Mouse (Mus musculus) regulatory T cell (primary cell): ENCODE data around the gene Gm3045.

ENCODE experiments used
- in situ Hi-C: fragments of 300-600 bp; cut with MboI, MseI; formaldehyde crosslinking; loops from one replicate; pipeline ENCODE4 v1.15.1; 2025; ENCODE audit warnings: high pct_unique_total_duplicates

The Gm3045 gene

DNA sequence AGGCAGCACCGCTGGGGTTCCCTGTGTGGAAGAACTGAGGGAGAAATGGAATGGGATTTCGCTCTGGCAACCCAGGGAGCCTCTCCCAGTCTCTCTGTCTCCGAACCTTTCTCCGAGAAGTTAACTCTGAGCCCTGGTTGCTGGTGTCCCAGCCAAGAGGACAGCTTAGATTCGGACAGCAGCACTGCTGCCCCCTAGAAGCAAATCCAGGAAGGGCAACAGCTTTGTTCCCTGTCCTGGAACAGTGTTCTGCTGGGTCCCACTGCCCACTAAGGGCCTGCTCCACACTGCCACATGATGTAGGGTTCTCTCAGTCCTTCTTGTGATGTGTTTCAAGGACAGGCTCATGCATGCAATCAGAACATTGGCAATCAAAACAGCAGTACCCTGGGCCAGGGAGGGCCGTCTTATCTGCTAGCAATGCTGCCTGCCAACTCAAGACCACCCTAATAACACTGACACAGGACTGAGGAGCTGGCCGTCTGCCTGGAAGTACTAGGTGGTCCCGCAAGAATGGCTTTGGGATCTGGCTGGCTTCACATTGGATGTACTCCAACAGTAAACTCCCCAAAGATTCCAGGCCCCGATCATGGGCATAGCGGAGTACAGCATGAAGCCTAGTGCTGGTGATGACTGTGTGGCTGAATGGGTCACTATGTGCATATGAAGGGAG, 9.4 kb downstream of the Gm3045 start:
- in situ Hi-C loops, result no loop called here

DNA sequence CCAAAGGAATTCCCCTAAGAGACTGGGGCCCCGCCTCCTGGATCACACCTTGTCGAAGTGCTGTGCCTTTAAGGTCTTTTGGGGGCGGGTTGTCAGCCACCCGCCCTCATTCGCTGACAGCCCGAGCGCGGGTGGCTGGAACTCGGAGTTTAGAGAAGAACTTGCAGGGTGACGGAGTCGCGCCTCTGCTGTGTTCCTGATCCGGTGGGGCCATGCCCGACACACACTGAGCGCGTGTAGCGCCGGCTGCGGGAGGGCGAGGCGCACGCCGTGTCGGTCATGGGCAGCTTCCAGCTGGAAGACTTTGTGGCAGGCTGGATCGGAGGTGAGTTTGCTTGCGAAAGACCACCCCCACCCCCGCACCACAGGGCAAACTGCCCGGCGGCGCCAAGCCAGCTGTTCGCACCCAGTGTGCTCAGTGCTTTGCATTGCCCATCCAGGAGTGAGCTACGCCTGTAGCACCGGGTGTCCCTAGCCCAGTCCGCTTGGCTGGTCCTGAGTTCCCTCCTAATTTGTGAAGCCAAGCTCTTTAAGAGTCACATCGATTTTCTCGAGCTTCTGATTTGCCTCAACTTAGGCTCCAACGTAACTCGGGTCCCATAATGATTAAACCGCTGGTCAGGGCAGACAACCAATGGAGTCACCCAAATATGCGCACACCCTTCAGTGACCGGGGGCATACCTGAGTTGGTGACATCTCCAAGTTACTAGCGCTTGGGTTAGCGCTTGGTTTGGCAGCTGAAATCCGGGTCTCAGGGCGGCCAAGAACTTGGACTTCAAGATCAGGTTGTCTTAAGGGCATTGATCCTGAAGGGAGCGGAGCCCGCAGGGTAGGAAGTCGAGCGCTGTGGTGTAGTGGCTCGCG, 12.0 kb downstream of the Gm3045 start, which contains the start of gene Slc25a48:
Slc25a48 (plus strand) TSS at position 145 of the 865 bp plus-strand sequence.
- in situ Hi-C loops, result no loop called here

DNA sequence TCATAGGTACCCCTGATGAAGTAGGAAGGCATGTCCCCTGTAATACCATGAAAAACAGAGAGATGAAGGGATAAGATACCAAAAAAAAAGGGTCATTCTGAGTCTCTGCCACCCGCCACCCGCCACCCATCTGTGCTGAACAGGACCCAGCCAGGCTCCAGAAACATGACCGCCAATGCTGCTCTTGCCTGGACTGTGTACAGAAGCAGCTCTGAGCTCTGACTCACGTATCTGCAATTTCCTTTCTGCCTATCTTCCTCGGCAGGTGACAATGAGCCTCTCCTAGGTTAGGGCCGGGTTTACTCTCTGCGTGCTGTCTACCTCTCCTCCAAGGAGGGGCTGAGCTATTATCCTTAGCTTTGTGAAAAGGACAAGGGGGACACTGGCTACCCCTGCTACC, 17.0 kb downstream of the Gm3045 start:
- in situ Hi-C loops, result no loop called here

DNA sequence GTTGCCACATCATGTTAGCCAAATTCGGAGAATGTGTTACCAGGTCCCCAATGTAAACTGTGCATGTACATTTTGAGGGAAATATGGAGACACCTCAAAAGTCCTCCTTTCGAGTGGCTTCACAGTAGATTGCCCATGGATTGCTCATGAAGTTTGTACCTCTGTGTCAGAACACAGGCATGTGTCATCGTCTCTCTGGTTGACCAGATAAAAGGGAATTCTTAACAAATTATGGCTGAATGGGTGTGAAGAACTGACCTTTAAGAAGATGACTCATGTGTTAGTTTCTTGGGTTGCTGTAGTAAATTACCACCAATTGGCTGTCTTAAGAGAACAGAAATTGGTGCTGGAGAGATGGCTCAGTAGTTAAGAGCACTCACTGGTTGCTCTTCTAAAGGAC, 17.7 kb downstream of the Gm3045 start:
- in situ Hi-C loops, result no loop called here

DNA sequence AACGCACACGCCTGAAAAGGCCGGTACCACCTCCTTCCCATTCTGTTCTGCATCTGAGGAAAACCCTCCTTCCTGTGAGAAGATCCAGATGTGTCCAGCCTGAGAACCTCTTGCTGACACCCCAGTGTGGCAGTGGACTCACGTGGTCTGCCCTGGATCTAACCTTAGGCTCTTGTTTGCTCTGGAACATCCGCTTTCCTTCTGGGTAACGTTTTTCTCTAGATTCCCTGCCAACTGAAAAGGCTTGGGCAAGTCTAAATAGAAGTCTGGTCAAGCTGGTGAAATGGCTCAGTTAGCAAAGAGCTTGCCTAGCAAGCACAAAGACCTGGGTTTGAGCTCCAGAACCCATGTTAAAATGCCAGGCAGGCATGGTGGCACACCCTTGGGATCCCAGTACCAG, 18.6 kb downstream of the Gm3045 start:
- in situ Hi-C loops, result no loop called here

DNA sequence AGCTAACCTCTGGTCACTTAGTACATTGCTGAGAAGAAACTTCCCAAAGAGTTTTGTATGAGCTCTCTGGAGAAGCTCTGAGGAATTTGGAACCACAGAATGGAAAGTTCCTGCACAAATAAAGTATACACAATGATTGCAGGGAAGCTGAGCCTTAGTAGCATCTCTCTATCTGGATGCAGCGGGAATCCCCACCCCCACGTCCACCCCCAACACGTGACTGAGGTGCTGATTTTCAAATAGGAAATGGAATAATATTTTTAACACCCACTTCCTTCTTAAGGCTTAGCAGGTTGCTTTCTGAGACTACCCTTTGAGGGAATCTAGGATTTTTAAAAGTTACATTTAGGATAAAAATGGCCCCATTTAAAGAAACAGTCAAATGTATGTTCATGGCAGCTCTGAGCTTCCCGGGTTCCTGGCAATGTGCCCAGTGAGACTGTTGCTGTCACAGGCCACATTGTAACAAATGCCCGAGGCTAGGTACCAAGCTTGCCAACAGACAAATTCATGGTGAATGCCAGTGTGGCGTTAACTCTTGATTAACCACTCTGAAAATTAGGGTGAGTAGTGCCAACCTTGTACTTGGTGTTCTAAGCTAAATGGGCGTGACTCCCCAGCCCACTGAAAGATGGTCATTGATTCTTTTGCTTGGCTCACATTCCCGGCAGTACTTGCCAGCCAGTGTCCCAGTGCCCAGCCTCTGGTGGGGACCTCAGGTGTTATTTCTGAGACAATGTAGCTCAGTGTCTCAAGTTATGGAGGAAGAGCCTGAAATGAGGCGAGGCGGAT, 23.0 kb downstream of the Gm3045 start:
- in situ Hi-C loops, result loop anchor here (25.0 kb wide), 1 partner anchor 813 kb away; no protein-coding TSS in a partner anchor

DNA sequence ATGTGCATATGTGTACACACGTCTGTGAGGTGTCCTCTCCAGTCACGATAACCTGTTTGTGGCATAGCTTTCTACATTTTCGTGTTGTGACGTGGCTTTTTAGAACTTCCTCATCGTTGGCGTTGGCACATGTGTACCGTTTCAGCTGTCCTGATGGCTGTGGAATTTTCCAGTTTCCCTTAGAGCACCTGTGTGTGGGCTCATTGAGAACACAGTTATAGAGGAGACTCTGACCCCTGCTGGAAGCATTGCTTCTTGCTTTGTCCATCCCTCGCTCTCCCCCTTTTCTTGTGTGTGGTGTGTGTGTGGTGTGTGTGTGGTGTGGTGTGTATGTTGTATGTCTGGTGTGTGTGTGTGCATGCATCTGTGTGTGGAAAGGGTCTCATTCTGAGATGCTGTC, 23.6 kb downstream of the Gm3045 start:
- in situ Hi-C loops, result loop anchor here (25.0 kb wide), 1 partner anchor 812 kb away; no protein-coding TSS in a partner anchor

DNA sequence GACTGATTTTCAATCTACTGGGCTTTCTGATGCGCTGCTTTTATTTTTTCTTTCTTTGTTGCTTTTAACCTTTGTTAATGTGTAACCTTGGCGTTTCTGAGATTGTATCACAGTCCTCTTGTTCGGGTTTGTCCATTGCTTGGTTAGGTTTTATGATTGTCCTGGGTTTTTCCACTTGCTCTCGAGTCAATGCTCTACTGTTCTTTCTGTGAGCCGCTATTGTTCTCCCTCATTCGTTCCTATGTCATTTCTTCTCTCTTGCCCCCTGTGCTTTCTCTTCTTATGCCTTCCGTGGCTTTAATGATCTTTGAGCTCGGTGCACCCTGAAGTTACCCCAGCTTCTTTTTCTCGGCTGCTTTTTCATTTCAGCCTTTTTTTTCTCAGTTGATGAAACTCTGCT, 31.6 kb downstream of the Gm3045 start:
- in situ Hi-C loops, result loop anchor here (25.0 kb wide), 1 partner anchor 804 kb away; no protein-coding TSS in a partner anchor

DNA sequence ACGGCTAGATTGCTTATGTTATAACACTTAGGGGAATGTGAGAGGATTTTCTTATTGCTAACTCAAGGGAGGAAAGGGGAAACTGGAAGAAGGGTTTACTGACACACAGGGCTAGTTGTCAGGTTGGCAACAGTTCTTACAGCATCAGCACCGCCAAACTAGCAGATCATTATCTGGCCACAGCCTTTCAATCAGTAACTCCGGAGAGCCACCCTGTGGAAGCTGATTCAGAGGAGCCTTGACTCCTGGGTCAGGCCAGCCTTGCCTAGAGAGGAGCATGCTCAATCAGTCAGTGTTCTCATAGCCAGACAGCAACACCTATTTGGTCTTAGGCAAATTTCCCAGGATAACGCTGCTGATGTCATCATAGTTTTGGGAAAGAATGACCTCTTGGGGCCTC, 35.1 kb downstream of the Gm3045 start:
- in situ Hi-C loops, result loop anchor here (25.0 kb wide), 1 partner anchor 801 kb away; no protein-coding TSS in a partner anchor

DNA sequence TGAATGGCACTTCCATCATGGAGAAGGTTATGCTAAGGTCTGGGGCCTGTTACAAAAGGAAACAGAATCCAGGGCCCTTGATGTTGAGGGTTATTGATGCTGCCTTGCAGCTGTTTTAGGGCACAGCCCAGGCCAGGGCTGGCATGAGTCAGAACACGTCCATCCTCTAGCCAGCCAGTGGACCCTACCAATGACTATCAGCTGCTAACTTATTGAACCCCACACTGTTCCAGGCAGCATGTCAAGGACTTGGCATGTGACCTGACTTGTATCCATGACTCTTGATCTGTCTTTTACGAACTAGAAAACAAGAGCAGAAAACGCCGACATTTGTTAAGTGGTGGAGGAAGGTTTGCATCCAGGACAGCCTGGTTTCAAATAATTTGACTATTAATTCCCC, 36.4 kb downstream of the Gm3045 start:
- in situ Hi-C loops, result loop anchor here (25.0 kb wide), 1 partner anchor 800 kb away; no protein-coding TSS in a partner anchor

DNA sequence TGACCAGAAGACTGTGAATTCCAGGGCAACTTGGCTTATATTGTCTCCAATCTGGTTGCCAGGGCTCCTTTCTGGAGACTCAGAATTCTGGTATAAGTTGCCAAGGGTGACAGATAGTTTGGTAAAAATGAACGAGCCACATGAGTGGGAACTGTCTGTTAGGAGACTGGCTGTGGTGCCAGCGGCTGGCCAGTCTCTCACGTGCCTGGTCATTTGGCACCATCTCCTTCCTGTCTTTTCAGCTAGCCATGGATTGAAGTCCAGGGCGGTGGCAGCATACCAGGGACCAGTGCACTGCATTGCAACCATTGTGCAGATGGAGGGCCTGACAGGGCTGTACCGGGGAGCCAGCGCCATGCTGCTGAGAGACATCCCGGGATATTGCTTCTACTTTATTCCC, 36.9 kb downstream of the Gm3045 start:
- in situ Hi-C loops, result loop anchor here (25.0 kb wide), 1 partner anchor 799 kb away; no protein-coding TSS in a partner anchor

DNA sequence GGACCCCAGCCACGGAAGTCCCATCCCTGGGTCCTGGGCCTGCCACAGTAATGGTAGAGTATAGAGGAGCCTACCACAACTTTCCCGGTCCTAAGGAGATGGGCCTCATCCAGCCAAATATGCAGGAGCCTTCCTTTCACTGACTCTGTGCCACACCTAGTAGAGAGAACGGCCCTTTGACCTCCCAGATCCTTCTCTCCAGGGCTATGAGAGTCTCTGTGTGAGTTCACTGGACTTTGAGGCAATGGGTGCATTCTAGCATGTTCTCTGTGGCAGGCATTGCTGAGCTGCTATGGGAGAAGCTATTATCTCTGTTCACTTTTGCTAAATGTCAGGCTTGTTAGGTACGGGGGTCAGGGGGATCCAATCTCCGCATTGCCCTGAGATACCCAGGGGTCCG, 37.4 kb downstream of the Gm3045 start:
- in situ Hi-C loops, result loop anchor here (25.0 kb wide), 1 partner anchor 799 kb away; no protein-coding TSS in a partner anchor

DNA sequence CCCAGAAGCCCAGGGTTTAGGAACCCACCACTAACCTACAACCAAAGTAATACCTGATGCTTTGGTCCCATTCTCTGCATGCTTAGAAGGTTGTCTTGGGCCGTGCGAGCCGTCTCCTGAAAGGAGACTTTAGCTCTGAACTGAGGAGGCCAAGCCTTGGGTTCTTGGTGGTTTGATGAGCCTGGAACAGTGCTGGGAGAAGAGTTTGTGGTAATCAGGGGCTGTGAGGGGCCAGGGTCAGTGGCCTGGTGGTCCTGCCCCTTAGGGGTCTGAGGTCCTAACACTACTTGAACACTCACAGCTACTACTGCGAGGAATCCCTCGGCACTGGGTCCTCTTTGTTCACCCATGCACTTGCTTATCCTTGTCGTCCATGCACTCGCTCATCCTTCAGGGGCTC, 41.4 kb downstream of the Gm3045 start:
- in situ Hi-C loops, result loop anchor here (25.0 kb wide), 1 partner anchor 795 kb away; no protein-coding TSS in a partner anchor

DNA sequence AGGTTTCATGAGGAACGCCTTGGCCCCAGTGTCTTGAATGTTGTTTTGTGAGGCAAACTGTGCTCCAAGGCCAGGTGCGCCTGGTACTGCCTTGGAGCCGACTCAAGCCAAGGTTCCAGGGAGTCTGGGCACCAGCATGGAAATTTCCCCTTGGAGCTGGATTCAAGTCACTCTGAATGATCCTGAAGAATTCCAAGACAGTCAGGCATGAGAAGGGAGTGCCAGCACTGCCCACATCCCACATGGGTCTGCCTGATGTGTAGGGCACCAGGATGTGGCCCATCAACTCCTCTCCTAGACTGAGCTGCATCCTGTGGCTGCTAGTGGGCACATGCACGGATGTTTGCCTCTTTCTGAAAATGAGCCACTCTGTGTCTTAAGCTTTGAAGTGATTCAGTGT, 42.1 kb downstream of the Gm3045 start:
- in situ Hi-C loops, result loop anchor here (25.0 kb wide), 1 partner anchor 794 kb away; no protein-coding TSS in a partner anchor

DNA sequence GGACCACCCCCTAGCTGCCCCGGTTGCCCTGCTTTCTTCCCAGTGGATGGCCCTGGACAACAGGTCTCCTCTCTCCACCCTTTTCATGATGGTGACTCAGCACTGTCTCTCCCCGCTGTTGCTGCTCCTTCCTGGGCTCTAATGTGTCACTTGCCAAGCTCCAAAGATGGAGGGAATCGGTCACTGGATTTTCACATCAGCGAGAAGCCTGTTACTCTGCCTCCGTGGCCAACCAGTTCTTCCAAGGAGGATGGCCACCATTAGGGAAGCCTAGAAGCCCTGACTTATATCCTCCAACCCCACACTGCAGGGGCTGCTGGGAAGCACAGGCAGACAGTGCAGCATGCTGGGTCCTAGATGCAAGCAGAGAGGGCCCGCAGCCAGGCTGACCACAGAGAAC, 44.8 kb downstream of the Gm3045 start:
- in situ Hi-C loops, result loop anchor here (5.0 to 25.0 kb wide), 4 partner anchors 81 to 791 kb away; partner anchors contain the start of gene Gm45623

DNA sequence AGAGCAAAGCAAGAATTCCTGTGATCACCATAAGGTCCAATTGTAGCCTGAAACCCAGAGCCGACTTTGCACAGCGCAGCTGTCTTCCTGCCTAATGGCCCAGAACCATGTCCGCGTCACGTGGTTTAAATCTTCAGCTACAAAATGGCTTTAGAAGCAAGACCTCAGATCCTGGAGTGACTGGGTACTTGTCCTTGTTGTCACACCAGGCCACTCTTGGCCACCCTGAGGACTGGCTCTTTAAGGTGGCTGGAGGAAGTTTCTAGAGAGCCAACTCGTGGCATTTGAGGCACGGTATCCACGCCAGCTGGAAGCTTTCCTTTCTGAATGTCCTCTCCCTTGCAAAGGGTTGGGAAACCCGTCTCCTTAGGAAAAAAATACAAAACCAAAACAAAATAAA, 45.6 kb downstream of the Gm3045 start:
- in situ Hi-C loops, result loop anchor here (5.0 to 25.0 kb wide), 4 partner anchors 80 to 790 kb away; partner anchors contain the start of gene Gm45623

DNA sequence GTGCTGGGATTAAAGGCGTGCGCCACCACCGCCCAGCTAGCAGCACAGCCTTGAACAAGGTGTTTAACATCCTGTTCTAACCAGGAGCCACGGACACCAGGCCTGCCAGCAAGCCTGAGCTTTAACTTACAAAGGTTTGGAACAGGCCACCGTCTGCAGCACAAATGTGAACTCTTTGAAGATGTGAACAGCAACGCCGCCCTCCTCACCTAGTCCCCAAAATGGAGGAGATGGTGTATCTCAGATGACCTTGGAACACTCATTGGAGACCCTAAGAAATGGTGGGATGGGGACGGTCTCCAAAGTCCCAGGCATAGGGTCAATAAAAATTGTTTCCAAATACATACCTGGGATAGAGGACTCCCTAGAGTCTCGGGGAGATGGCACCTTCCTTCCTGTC, 46.3 kb downstream of the Gm3045 start:
- in situ Hi-C loops, result loop anchor here (5.0 to 25.0 kb wide), 4 partner anchors 80 to 790 kb away; partner anchors contain the start of gene Gm45623

DNA sequence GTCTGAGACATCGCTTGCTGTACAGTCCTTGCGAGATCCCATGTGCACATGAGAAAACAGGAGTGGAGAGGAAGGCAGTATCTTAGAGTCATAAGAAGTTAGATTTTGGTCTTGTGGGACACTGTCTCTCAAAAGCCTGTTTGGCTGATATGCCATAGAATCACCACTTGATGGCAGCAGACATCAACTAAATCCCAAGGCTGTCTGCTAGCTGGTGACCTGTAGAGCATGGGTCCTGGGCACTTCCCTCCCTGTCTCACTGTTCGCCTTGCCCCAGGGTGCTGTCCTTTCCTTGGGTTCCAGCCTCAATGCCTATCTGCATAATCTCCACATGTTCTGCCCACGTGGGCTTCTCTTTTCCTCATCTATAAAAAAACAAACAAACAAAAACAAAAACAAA, 49.0 kb downstream of the Gm3045 start:
- in situ Hi-C loops, result loop anchor here (5.0 kb wide), 1 partner anchor 47 kb away; the partner anchor contains the start of gene Fbxl21

DNA sequence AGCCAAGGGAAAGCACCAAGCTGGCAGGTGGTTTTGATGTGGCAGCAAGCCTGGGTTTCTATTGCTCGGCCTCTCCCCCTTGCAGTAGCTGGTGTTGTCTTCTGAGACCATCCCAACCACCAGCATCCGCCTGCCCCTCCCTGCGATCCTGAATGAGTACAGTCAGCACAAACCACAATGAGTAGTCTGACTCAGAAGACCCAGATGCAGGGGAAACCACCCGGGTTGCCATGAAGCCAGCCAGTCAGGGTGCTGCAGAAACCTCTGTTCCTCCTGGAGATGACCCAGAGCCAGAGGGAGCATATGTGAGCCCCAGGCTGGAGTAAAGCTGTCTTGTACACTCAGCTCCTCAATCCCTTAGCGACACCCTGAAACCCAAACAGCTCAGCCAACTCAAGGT, 50.4 kb downstream of the Gm3045 start:
- in situ Hi-C loops, result loop anchor here (5.0 kb wide), 1 partner anchor 46 kb away; the partner anchor contains the start of gene Fbxl21

DNA sequence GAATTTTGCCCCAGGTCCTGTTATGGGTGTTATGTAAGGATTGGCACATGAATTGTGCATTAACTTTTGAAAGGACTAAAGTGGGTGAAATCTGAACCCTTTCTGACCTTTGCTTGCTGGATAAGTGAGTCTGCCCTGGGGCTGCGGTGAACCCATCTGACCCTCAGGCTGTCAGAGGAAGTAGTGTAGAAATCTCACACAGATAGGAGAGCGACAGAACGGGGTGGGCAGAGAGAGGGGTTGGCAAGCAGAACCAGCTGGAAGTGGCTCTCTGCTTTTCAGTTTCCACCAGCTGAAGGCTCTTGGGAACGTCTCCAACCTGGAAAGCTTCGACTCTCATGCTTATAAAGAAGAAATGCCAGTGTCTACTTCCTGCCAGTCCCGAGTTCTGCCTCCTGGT, 50.9 kb downstream of the Gm3045 start:
- in situ Hi-C loops, result loop anchor here (5.0 kb wide), 1 partner anchor 45 kb away; the partner anchor contains the start of gene Fbxl21

DNA sequence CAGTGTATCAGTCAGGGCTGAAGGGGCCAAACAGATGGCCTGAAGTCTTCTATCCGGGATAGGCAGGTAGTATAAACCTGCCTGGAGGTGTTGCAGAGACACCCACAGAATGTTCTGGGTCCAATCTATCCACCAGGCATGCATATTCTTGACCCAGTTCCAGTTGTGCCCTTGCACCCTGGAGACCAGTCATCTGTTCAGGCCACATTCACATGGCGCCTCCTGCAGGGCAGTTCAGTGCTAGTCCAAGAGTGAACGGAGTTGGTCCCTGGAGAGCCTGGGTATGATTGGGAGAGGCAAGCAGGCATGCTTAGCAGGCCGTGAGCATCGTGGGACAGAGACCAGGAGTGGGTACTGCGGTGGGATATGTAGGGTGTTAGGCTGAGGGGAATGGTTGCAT, 51.6 kb downstream of the Gm3045 start:
- in situ Hi-C loops, result loop anchor here (5.0 kb wide), 1 partner anchor 44 kb away; the partner anchor contains the start of gene Fbxl21
